Mouse (Mus musculus) small intestine, adult 10 weeks (tissue): ENCODE results near the gene Zeb2. TPM values are rescaled to one million over a fixed set of nuclear protein-coding genes. Genes with fewer than 3 reads are reported as not detected.

ENCODE experiments used
- polyA plus RNA-seq: library from polyadenylated mRNA; stranded (reverse); fragments of 350-450 nt; fragmentation: Illumina TruSeq; extraction: RNeasy Lipid Tissue Mini Kit (QIAGEN cat#74804); gene quantifications from one replicate; pipeline ENCODE4 v1.2.3, GENCODE M21; 2014; ENCODE audit warnings: low replicate concordance

The Zeb2 gene
- 13.7 TPM for polyA plus RNA-seq

DNA sequence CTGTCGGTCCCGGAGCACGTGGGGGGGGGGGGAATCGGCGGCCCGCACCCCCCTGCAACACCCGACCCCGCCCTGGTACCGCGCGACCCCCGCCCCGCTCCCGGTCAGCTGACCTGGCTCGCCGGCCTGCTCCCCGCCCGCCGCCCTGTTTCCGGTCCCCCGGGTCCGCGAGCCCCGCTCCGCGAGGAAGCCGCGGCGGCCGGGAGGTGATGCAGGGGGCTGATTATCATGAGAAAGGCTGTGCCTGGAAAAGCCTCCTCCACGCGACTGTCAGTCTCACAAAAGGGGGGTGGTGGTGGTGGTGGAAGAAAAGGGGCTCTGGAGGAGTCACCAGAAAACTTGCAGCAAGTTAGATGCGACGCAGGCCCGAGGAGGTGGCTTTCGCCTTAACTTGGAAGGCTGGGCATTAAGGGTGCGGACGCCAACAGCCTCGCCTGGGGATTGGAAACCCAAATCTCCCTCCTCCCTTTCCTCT lies at the start of gene Zeb2:
Zeb2 (minus strand) TSS at position 309 of the 475 bp plus-strand sequence.

Other genes starting within 250 kb of the Zeb2 start
- 22.5 TPM for gene Gtdc1, start 189.7 kb downstream of the Zeb2 start, polyA plus RNA-seq